Mouse (Mus musculus) T-helper 2 cell (primary cell): ENCODE data around the gene Ugt1a7c.

ENCODE experiments used
- in situ Hi-C: fragments of 300-600 bp; cut with MboI, MseI; formaldehyde crosslinking; loops from one replicate; pipeline ENCODE4 v1.15.1; 2025; ENCODE audit warnings: high pct_unique_total_duplicates

The Ugt1a7c gene

GRCm38 (mm10) chr1:88260604-88261377 is 165.9 kb downstream of the Ugt1a7c start:
- in situ Hi-C loops: loop anchor here (10.0 kb wide), 1 partner anchor 706 kb away; no protein-coding TSS in a partner anchor

GRCm38 (mm10) chr1:88261706-88262105 is 166.8 kb downstream of the Ugt1a7c start:
- in situ Hi-C loops: loop anchor here (10.0 kb wide), 1 partner anchor 707 kb away; no protein-coding TSS in a partner anchor

- in situ Hi-C loops: loop anchor here (10.0 kb wide), 1 partner anchor 707 kb away; no protein-coding TSS in a partner anchor
Measured at GRCm38 (mm10) chr1:88262255-88262654, 167.4 kb downstream of the Ugt1a7c start.

- in situ Hi-C loops: loop anchor here (10.0 kb wide), 1 partner anchor 708 kb away; no protein-coding TSS in a partner anchor
Measured at GRCm38 (mm10) chr1:88262961-88263360, 168.1 kb downstream of the Ugt1a7c start.

- in situ Hi-C loops: loop anchor here (10.0 kb wide), 1 partner anchor 709 kb away; no protein-coding TSS in a partner anchor
Measured at GRCm38 (mm10) chr1:88263778-88264177, 168.9 kb downstream of the Ugt1a7c start.

GRCm38 (mm10) chr1:88264237-88264868 is 169.5 kb downstream of the Ugt1a7c start:
- in situ Hi-C loops: loop anchor here (10.0 kb wide), 1 partner anchor 710 kb away; no protein-coding TSS in a partner anchor

- in situ Hi-C loops: loop anchor here (10.0 kb wide), 1 partner anchor 710 kb away; no protein-coding TSS in a partner anchor
Measured at GRCm38 (mm10) chr1:88264869-88265240, 170.0 kb downstream of the Ugt1a7c start.

- in situ Hi-C loops: loop anchor here (10.0 kb wide), 1 partner anchor 711 kb away; no protein-coding TSS in a partner anchor
Measured at GRCm38 (mm10) chr1:88266123-88266522, 171.3 kb downstream of the Ugt1a7c start.

- in situ Hi-C loops: loop anchor here (10.0 kb wide), 1 partner anchor 713 kb away; no protein-coding TSS in a partner anchor
Measured at GRCm38 (mm10) chr1:88267489-88267888, 172.6 kb downstream of the Ugt1a7c start.

GRCm38 (mm10) chr1:88268070-88268469 is 173.2 kb downstream of the Ugt1a7c start:
- in situ Hi-C loops: loop anchor here (10.0 kb wide), 1 partner anchor 713 kb away; no protein-coding TSS in a partner anchor
